Mouse (Mus musculus): ENCODE measurements at regions not wholly inside any gene's neighbourhood (a gene's known extent, or its start where the extent isn't known, plus 50 kb on each side); places are given as distances from the start of the nearest gene placed in this dataset.

DNA sequence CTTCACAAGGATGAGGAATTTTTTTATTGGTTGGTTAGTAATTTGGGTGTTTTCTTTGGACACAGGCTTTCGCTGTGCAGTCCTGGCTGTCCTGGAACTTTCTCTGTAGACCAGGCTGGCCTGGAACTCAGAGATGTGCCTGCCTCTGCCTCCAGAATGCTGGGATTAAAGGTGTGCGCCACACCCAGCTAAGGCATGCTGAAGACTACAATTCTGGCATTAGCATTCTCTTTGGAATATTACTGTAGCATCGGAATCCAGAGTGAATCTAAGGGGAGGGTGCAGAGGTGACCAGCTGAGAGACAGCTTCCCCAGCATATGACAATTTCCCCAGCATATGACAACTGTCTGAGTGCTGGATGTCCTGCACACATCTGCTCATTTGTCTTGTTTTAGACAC lies 197.4 kb downstream of the Enc1 start:
- TF ChIP-seq CTCF (IDR thresholded peaks at IDR 0.05; ENCODE audit: borderline replicate concordance, extremely low read depth, insufficient read depth, insufficient read length): no peak
- TF ChIP-seq POLR2A (IDR thresholded peaks at IDR 0.05; ENCODE audit: borderline replicate concordance, extremely low read depth, insufficient read depth, insufficient read length, poor library complexity, severe bottlenecking): no peak
